Mouse (Mus musculus): Measurements from ENCODE around the gene Cd28.

GRCm38 (mm10) chr1:60745664-60746063, 29.1 kb downstream of the Cd28 start:
- TF ChIP-seq CTCF (IDR thresholded peaks at IDR 0.05; ENCODE audit: insufficient read depth, low read length), result no peak
- TF ChIP-seq POLR2A (IDR thresholded peaks at IDR 0.05; ENCODE audit: borderline replicate concordance, extremely low read depth, low read depth, low read length), result no peak

Data from lung, adult 2 months (tissue).